Mouse (Mus musculus) inflammation-experienced regulatory T-cells, adult 6 months (primary cell): Measurements from ENCODE around the gene Diexf. TPM values are rescaled to one million over a fixed set of nuclear protein-coding genes. Genes with fewer than 3 reads are reported as not detected.

ENCODE experiments used
- ATAC-seq: one replicate; pipeline ENCODE4 v1.8.0; 2017
- polyA plus RNA-seq, 3 experiments: library from polyadenylated mRNA; unstranded; fragments of 100-300 nt; shearing (Covaris generic); gene quantifications; one replicate each; pipeline ENCODE4 v1.2.1; 2017

The Diexf gene
- polyA plus RNA-seq, 3 experiments from 2014 or later = 5.0 to 15.1 (median 10.5) TPM

GRCm38 (mm10) chr1:193138087-193138486, 8.0 kb upstream of the Diexf start:
- no peak for ATAC-seq

- no peak for ATAC-seq
Measured at GRCm38 (mm10) chr1:193133726-193134125, 3.7 kb upstream of the Diexf start.

GRCm38 (mm10) chr1:193132385-193132784, 2.3 kb upstream of the Diexf start:
- ATAC-seq = no peak

GRCm38 (mm10) chr1:193131311-193131948, 1.4 kb upstream of the Diexf start:
- no peak for ATAC-seq

- peak; percentile 62 for ATAC-seq
Measured at GRCm38 (mm10) chr1:193130839-193131238, 767 bp upstream of the Diexf start.

GRCm38 (mm10) chr1:193130456-193130825, 369 bp upstream of the Diexf start:
- peak; percentile 19 for ATAC-seq

GRCm38 (mm10) chr1:193129321-193129720, 751 bp downstream of the Diexf start:
- no peak for ATAC-seq

- ATAC-seq = no peak
Measured at GRCm38 (mm10) chr1:193128055-193128454, 2.0 kb downstream of the Diexf start.

- ATAC-seq = no peak
Measured at GRCm38 (mm10) chr1:193125835-193126234, 4.2 kb downstream of the Diexf start.

GRCm38 (mm10) chr1:193123290-193123689, 6.8 kb downstream of the Diexf start:
- ATAC-seq = no peak

GRCm38 (mm10) chr1:193122793-193123192, 7.3 kb downstream of the Diexf start:
- no peak for ATAC-seq

GRCm38 (mm10) chr1:193112093-193112492, 18.0 kb downstream of the Diexf start:
- ATAC-seq = no peak

- ATAC-seq = no peak
Measured at GRCm38 (mm10) chr1:193102996-193103395, 27.1 kb downstream of the Diexf start.

GRCm38 (mm10) chr1:193102556-193102955, 27.5 kb downstream of the Diexf start:
- ATAC-seq = no peak

- no peak for ATAC-seq
Measured at GRCm38 (mm10) chr1:193102029-193102428, 28.0 kb downstream of the Diexf start.

GRCm38 (mm10) chr1:193098946-193099345, 31.1 kb downstream of the Diexf start:
- no peak for ATAC-seq

- no peak for ATAC-seq
Measured at GRCm38 (mm10) chr1:193093596-193093995, 36.5 kb downstream of the Diexf start.

- no peak for ATAC-seq
Measured at GRCm38 (mm10) chr1:193092771-193093170, 37.3 kb downstream of the Diexf start.

- no peak for ATAC-seq
Measured at GRCm38 (mm10) chr1:193090894-193091293, 39.2 kb downstream of the Diexf start.

- no peak for ATAC-seq
Measured at GRCm38 (mm10) chr1:193090211-193090871, 39.7 kb downstream of the Diexf start.

- no peak for ATAC-seq
Measured at GRCm38 (mm10) chr1:193089683-193090082, 40.4 kb downstream of the Diexf start.

GRCm38 (mm10) chr1:193089211-193089610, 40.9 kb downstream of the Diexf start:
- ATAC-seq = no peak

- ATAC-seq = no peak
Measured at GRCm38 (mm10) chr1:193086842-193087476, 43.1 kb downstream of the Diexf start.
